Mouse (Mus musculus) heart, postnatal 25 days (tissue): Measurements from ENCODE around the gene Colgalt2. TPM values are rescaled to one million over a fixed set of nuclear protein-coding genes. Genes with fewer than 3 reads are reported as not detected.
"Not testable (repeated sequence)": the region's sequence is repeated elsewhere in the genome, so short reads cannot be mapped to it uniquely, and the experiment has no call there.

Experiments
- DNase-seq: peaks from one replicate; pipeline ENCODE4 v3.0.0; 2022; ENCODE audit warnings: low spot score
- intact Hi-C: fragments of 180-260 bp; cut with DNase I; formaldehyde crosslinking; loops from one replicate; pipeline ENCODE4 v1.15.1; 2025
- total RNA-seq, 2 experiments: library from RNA; stranded (reverse); gene quantifications; 2 replicates each; pipeline ENCODE4 v1.2.3; 2021

Gene Colgalt2
- 1 to 10 TPM; 3.5 to 4.3 TPM for total RNA-seq

DNA sequence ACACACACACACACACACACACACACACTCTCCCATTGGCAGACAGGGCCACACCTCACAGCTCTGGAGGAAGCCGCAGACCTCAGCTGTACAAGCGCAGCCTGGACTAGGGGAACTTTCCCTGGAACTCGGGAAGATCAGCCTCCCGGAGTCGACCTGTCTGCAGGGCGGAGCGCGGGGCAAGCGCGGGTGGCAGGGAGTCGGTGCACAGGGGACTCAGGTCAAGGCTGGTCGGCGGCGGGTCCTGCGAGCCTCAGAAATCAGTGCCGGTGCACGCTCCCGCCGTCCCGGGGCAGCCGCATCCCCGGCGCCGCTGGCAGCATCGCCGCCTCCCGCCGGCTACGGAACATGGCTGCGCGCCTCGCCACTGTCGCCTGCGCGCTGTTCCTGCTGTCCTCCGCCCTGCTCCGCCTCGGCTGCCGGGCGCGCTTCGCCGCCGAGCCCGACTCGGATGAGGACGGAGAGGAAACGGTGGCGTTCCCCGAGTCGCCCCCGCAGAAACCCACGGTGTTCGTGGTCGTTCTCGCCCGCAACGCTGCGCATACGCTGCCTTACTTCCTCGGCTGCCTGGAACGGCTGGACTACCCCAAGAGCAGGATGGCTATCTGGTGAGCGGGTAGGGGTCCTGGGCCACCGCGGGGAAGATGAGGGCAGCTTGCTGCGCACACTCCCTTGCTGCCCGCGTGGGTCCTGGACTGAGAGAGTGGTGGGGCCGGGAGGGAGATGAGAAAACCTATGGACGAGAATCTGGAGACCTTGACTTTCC is at the start of gene Colgalt2:
Gene Colgalt2, plus strand, starts transcription at position 41 of the 766 bp plus-strand sequence.
- intact Hi-C loops = loop anchor here (5.0 kb wide), 2 partner anchors 57 to 112 kb away; no protein-coding TSS in a partner anchor

DNA sequence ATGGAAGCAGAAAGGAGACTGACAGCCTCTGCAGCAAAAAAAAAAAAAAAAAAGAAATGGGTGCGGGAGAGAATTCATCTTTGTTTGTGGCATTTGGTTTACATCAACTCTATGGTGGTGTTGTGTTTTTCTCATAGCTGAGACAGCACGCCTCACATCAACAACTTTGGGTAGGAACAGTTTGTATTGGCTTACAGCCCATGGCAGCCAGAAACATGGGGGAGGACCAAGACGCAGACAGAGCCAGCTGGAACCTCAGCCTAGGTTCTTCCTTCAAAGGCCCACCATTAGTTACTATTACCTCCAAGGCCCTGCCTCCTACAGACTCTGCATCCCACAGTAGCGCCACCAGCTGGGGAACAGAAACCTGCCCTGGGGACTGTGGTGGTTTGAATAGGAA is 42.9 kb upstream of the Colgalt2 start:
- intact Hi-C loops = no loop called here
- DNase-seq = peak; percentile 19

More for the DNA sequence above, at the start of gene Colgalt2:
- peak; percentile 22 for DNase-seq

DNA sequence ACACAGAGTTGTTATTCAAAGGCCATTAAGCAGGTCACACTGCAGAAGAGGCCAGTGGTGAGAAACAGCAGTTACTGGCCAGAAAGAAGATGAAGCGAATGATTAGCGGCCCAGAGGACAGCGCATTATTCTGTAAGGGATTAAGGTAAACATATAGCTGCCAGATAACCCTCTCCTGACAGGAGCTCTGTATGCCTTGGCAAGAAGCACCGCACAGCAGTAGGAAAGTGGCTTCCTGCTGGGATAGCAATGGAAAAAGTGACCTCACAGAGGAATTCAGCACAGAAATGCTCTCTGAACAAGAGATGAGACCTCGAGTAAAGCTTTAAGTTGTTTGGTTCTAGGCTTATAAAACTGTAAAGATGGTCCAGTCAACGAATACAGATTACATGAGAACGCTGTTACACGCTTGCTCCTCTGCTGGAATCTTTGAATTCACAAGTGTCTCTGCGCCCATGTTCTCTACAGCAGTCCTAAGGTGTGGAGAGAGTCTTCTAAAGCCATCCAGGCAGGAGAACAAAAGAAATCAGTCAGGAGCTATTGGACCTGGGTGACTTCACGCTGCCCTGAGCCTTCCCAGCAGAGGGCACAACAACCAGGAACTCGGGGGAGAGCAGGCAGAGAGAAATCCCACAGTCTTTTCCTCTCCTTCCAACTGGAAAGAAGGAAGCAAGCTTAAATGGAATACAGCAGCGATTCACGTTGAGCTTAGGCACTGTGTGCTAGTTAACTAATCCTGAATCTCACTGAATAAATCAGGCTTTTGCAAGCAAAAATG is 31.1 kb upstream of the Colgalt2 start:
- no peak for DNase-seq
- intact Hi-C loops = loop anchor here (1.0 to 10.0 kb wide), 3 partner anchors 78 to 548 kb away; no protein-coding TSS in a partner anchor

DNA sequence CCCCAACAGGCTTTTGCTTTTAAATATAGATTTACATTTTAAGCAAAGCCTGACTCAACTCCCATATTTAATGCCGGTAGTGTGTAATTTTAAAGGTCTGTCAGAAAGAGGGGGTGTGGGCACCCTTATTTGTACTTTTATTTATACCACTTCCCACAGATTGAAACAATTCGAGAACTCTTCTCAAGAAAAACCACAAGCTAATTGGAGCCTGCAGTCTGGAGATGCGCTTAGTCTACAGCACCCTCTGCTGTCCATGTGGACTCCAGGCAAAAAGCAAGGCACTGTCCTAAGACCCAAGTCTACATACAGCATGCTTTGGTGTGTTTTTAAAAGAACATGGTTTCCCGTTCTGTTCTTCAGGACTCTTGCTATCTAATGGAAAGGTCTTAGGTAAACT is 30.5 kb upstream of the Colgalt2 start:
- DNase-seq = no peak
- intact Hi-C loops = loop anchor here (1.0 to 10.0 kb wide), 3 partner anchors 78 to 549 kb away; no protein-coding TSS in a partner anchor

DNA sequence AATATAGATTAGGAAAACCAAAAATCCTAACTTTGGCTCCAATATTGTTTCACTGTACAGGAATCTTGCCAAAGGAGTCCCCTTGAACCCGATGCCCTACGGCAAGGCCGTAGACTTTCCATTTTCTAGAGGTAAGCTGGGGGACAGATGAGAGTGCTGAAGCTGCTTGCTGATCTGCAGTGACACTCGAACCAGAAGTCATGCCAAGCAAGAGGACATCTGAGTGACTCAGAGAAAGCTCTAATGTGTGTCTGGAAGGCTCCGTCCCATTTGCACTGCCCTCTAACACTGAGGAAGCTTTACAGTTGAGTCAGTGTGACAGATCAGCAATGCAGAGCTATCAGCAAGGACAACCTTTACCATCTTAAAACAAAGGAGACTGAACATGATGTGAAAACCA is 21.3 kb upstream of the Colgalt2 start:
- intact Hi-C loops = no loop called here
- DNase-seq = no peak

DNA sequence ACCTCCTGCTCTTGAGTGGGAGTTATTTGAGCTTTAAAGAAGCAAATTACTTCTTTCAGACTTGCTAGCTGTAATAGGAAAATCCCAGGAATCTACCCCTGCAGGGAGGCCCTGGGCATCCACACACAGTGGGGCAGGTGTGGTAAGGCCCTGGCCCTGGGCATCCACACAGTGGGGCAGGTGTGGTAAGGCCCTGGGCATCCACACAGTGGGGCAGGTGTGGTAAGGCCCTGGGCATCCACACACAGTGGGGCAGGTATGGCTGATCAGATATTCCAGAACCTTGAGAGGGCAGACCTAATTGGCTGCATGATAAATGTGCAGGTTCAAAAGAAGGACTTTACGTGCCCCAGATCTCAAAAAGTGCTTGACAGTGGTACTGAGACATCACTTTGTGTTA is 15.0 kb upstream of the Colgalt2 start:
- no peak for DNase-seq
- intact Hi-C loops = loop anchor here (10.0 kb wide), 1 partner anchor 360 kb away; no protein-coding TSS in a partner anchor

DNA sequence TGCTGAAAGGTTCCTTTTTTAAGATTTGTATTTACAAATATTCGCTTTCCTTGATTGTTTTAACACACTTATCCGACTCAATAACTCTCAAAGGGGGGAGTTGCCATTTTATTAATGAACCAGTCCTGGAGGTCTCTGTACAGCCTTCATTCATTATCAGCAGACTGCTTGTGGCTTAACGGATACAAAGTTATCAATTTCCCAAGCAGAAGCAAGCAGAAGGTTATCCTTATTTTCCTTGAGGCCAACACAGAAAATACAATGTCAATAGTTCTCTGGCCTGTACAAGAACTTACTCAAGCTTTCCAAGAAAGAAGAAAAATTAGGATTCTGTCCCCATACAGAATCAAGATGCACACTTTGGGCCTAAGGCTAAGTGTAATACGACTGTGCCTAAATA is 13.9 kb upstream of the Colgalt2 start:
- intact Hi-C loops = loop anchor here (5.0 to 10.0 kb wide), 3 partner anchors 127 to 382 kb away; partner anchors contain the start of genes Arpc5 and Rgl1
- not testable (repeated sequence) for DNase-seq

DNA sequence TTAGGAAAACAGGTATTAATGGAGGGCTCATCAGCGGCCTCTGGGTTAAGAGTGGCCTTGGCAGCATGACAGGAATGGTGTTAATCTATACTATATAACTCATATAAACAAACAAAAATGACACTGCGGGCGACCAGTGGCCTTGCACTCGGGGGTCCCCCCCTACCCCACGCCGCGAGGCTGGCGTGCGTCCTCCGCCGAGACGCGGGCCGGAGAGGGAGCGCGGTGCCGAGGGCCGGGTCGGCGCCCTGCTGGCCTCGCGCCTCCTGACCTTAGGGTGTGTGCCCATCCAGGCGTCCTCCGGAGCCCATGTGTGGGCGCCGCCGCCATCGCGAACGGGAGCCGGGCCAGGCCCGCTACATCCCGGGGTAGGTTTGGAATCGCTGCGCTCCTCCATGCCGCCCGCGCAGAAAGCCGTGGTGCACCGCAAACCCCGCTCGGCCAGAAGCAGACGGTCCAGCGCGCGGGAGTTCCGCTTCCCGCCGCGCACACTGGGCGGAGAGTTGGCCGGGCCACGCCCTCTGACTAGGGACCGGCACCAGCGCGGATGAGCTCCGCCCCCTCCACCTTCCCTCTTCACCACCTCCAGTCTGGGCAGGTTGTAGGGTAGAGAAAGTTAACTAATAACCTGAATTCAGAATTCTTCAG is 13.3 kb upstream of the Colgalt2 start, which contains the start of gene Tsen15:
Gene Tsen15, minus strand, starts transcription at position 501 of the 648 bp plus-strand sequence.
- peak; percentile 64 for DNase-seq
- intact Hi-C loops = loop anchor here (5.0 to 10.0 kb wide), 3 partner anchors 126 to 381 kb away; partner anchors contain the start of genes Arpc5 and Rgl1

DNA sequence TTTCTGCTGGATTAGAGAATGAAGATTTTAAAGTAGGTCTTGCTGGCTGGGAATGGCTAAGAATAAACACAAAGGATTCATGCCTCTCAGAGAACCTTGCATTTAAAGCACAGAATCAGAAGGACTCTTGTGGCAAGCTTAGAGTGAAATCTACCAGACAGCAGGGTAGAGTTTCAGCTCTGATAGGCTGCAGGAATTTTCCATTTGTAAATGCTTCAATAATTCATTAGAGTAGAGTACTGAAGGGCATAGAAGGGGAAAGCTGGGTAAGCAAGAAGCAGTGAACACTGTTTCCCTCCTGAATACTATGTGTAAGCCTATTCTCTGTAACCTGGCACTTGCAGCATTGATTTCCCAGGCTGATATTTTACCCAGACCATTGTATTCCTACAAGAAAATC is 10.4 kb upstream of the Colgalt2 start:
- intact Hi-C loops = loop anchor here (5.0 to 10.0 kb wide), 3 partner anchors 123 to 378 kb away; partner anchors contain the start of genes Arpc5 and Rgl1

DNA sequence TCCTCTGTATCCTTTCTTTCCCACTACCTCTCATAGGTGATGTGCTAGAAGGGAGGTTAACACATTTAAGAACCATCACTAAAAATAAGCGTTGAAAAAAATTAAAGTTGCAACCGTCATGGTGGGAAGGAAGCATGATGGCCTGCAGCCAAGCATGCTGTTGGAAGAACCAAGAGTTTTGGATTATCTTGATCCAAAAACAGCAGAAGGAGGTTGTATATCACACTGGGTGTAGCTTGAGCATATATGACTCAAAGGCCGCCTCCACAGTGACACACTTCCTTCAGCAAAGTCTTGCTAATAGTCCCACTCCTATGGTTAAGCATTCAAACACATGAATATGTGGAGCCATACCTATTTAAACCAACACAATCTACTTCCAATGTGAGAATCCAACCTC is 5.5 kb upstream of the Colgalt2 start:
- DNase-seq = no peak
- intact Hi-C loops = no loop called here

More for the DNA sequence above, 10.4 kb upstream of the Colgalt2 start:
- no peak for DNase-seq

DNA sequence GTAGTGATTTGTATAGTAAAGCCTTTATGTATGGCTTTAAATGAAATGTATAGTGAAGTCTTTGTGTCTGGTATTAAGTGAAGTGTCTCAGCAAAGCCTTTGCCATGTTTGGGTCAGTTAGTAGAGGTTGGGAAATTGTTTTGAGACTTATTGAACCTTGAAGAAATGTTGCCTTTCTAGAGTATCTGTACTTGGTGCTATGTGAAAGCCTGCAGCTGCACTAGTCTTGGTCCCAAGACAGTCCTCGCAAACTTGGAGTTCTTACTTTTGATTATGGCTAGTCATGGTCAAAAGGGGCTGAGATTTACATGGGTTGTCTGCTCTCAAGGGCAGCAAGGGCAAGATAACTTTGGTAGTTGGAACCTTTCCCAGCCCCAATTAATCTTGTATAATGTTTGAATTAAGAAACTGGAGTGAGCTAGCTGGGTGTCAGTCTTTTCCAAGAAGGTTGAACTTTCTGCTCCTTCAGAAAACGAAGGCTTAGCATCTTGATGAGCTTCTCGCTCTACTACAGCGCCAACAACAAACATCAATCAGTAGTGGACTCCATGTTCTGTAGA is 4.6 kb upstream of the Colgalt2 start:
- intact Hi-C loops = no loop called here
- no peak for DNase-seq

DNA sequence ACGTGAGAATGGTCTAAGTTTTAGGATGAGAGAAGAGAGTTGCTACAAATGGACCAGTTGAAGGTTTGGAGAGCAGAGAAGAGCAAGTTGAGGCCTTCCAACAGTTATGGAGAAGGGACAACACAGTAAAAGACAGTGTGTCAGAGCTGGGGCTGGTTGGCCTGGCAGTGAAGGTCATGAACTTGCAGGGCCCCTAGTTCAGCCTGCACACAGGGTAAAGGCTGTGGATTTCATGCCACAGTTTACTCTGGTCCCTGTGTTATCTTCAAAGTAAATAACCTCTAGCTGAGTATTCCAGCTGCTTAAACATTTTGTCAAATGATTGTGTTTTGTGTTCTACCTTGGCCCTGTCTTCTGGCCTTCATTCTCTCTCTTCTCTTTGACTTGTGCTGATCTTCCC is 922 bp upstream of the Colgalt2 start:
- intact Hi-C loops = no loop called here
- DNase-seq = no peak

DNA sequence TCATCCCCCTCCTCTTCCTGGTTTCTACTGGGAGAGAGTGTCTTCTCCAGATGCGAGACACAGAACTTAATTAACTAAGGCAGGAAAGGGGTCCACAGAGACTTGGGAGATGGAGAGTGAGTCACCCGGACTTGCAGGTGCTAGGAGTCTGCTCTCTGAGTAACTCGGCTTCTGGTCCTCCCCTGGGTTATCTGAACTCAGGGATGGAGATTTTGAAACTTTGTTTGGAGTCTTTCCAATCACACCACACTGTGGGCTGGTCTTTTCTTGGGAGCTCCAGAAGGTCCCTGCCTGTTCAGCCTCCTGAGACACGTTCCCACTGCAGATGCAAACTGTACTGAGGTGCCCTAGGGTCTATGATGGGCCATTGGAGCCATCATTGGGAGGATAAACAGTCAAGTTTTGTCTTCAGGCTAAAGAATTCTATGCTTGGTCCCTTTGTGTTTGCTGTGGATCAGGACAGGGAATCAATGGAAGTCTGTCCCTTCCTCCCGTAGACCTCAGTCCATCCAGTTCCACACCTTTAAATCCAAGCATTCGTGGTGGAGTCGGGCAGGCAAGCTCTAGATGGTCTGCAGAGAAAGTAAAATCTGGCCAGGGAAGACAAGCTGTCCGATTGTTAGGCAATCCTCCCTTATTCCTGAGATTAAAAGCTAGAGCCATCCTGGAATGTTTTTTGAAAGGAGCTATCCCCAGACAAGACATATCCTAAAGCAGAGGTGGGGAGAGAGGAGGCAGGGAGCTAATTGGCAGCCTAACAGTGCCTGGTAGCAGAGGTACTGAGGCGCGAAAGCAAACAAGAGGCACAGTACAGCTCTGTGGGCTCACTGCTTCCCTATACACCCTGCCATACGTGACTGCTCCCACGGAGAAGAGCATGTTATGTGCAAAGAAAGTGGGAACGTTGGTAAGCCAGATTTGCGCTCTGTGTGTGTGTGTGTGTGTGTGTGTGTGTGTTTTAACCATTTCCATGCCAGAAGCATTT is 1.2 kb downstream of the Colgalt2 start:
- no peak for DNase-seq

DNA sequence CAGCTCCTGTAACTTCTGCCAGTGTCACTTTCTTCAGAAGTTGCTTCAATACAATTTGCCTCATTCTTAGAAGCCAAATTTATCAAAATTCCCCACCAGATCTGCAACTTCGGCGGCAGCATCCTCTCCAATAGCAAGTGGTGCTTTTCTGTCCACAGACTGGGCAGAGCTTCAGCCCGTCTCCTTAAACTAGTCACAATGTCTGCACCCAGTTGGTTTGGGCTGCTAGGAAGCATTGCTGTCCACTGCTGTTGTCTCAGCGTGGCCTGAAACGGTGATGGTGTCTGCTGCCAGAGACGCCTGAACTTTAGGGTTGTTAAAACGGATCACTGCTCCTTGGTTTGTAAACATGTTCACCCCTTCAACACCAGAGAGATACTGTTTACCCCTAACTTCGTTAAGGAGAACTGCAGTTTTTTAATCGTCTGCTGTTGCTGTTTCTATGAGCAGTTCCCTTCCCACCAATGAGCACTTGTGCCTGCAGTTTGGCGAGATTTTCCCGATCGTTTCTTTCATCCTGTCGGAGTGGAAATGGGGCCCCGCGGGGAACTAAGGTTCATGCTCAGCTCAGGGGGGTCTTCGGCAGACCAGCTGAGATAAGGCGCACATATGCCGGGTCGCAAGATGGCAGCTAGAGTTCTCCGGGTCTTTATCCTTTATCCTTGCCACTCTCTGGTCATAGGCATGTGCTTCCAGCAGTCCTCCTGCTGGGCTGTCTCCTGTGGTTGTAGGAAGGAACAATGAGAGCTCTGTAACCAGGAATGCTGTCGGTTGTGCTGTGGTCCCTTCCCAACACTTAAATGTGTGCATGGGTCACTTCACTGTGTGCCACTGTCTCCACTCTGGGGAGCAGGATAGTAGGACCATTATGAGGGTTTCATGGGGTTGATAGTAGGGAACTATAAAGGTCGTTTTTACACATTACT is 7.7 kb downstream of the Colgalt2 start:
- no peak for DNase-seq
- intact Hi-C loops = no loop called here

More for the DNA sequence above, 1.2 kb downstream of the Colgalt2 start:
- intact Hi-C loops = loop anchor here (5.0 kb wide), 2 partner anchors 56 to 111 kb away; no protein-coding TSS in a partner anchor

DNA sequence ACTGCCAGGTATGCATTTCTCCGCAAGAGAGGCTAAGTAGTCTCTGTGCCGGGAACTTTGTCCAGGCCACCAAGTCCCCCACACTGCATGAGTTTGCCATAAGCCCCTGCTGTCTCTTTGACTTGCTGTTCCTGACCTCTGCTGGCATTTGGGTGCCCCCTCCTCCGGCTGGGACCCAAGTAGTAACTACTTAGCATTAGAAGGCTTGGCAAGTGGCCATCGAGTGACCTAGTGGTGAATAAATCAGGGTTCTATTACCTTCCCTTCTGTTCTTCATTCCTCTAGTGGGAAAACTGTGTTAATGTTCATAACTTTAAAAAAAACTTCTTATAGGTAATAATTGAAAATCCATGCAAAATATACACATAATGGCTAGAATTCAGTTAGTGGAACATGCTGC is 9.7 kb downstream of the Colgalt2 start:
- DNase-seq = no peak
- intact Hi-C loops = no loop called here

DNA sequence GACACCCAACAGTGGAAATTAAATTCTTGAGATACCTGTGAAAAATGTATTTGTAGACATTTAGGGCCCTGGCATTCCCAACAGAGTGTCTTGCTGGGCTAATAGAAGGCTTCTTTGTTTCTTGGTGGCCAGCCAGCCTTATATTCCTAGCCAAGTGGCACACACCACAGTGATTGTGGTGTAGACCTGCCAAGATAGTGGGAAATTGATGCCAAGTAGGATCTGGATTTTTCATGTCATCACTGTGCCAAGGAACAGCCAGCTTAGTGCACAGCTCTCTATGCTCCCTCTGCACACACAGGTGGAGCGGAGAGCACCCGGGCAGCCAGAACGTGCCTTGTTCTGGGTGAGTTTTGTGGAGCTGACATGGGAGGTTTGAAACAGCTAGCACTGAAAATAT is 11.0 kb downstream of the Colgalt2 start:
- intact Hi-C loops = no loop called here
- no peak for DNase-seq

DNA sequence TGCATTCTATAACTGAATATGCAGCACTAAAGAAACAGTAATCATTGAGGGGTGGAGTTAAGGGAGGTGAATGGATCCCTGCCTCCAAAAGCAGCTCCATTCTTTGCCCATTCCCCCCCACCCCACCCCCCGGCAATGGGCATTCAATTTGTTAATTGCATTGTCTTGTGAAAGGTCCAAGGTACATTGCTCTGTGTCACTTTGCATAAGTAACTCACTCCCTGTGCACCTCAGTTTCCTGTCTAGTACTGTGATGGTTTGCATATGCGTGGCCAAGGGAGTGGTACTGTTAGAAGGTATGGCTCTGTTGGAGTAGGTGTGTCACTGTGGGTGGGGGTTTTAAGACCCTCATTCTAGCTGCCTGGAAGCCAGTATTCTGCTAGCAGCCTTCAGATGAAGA is 13.5 kb downstream of the Colgalt2 start:
- intact Hi-C loops = no loop called here
- DNase-seq = no peak
